Mouse (Mus musculus): ENCODE measurements around the gene Unc5c.

- TF ChIP-seq CTCF (IDR thresholded peaks at IDR 0.05; ENCODE audit: extremely low read depth, insufficient read length, insufficient replicate concordance, low read depth, low read length) = no peak
- TF ChIP-seq POLR2A (IDR thresholded peaks at IDR 0.05; ENCODE audit: low read depth, low read length) = no peak
Observed at GRCm38 (mm10) chr3:141690676-141691075, 225.7 kb downstream of the Unc5c start.

Data from small intestine, adult 2 months (tissue).